ENCODE assay signal across 8 mouse cellular contexts in genomic region chr9:114400588-114400948, GRCm38 (mm10). TPM values are rescaled to one million over a fixed set of nuclear protein-coding genes. Genes with fewer than 3 reads are reported as not detected.
DNase-seq lines count a peak whose midpoint lies in the region; ATAC-seq lines count a peak whose summit lies in the region.

No protein-coding gene starts in this region.

- H3K9ac ChIP-seq in kidney, embryonic 14.5 days (ENCODE audit: low read depth, low read length): peak overlapping the region; percentile 91; the same call in 1 of the 2 replicates
- H3K9ac ChIP-seq in midbrain, embryonic 11.5 days (ENCODE audit: low read length): peak overlapping the region; percentile 84

- WGBS in kidney, embryonic 14.5 days: 15% methylated on average over 5 of the region's 5 CpGs
- 26% methylated on average over 5 of the region's 5 CpGs for WGBS in hindbrain, embryonic 10.5 days
- WGBS in midbrain, embryonic 11.5 days: 25% methylated on average over 5 of the region's 5 CpGs

- H3K36me3 ChIP-seq in kidney, embryonic 14.5 days (ENCODE audit: control insufficient read depth, insufficient read depth, low read length): peaks cover 11% of the 10 kb centered on the region
- peaks cover 21% of the 10 kb centered on the region for H3K36me3 ChIP-seq in hindbrain, embryonic 10.5 days
- peaks cover 10% of the 10 kb centered on the region; the same call in 1 of the 2 replicates for H3K36me3 ChIP-seq in midbrain, embryonic 11.5 days (ENCODE audit: control insufficient read depth, insufficient read depth, low read length)

- ATAC-seq in kidney, embryonic 14.5 days (ENCODE audit: low FRiP score, low TSS enrichment): peak; percentile 70
- ATAC-seq in midbrain, embryonic 11.5 days (ENCODE audit: low FRiP score): no peak
- ATAC-seq in inflammation-experienced regulatory T-cells, adult 6 months: no peak

- H3K9me3 ChIP-seq in kidney, embryonic 14.5 days (ENCODE audit: control insufficient read depth, low read length): peaks cover 4% of the 10 kb centered on the region; the same call in 1 of the 2 replicates
- H3K9me3 ChIP-seq in hindbrain, embryonic 10.5 days: peaks cover 13% of the 10 kb centered on the region
- no peaks in the 10 kb centered on the region for H3K9me3 ChIP-seq in midbrain, embryonic 11.5 days (ENCODE audit: control insufficient read depth, low read length)

- DNase-seq in kidney, postnatal 25 days: no peak
- peak; percentile 61 for DNase-seq in adipocyte (ENCODE audit: low spot score)
- DNase-seq in hindbrain, embryonic 10.5 days (ENCODE audit: low spot score): no peak
- no peak for DNase-seq in midbrain, embryonic 11.5 days (ENCODE audit: low spot score, missing footprints)
- DNase-seq in ovary, adult 18-20 months (ENCODE audit: low spot score): no peak
- DNase-seq in ovary, postnatal 10 days (ENCODE audit: low spot score): no peak

- H3K4me2 ChIP-seq in kidney, embryonic 14.5 days (replicated peaks; ENCODE audit: low read depth, low read length): peak overlapping the region; percentile 55
- H3K4me2 ChIP-seq in midbrain, embryonic 11.5 days: peak overlapping the region; percentile 78

- H3K27me3 ChIP-seq in kidney, embryonic 14.5 days (ENCODE audit: control insufficient read depth, insufficient read depth, low read length): no peaks in the 10 kb centered on the region
- H3K27me3 ChIP-seq in hindbrain, embryonic 10.5 days (ENCODE audit: insufficient read depth, poor library complexity, severe bottlenecking): no peaks in the 10 kb centered on the region
- no peaks in the 10 kb centered on the region for H3K27me3 ChIP-seq in midbrain, embryonic 11.5 days (ENCODE audit: control insufficient read depth, insufficient read depth, low read length)

- peak overlapping the region; percentile 85 for H3K4me3 ChIP-seq in kidney, embryonic 14.5 days (ENCODE audit: low read length)
- H3K4me3 ChIP-seq in hindbrain, embryonic 10.5 days: peak overlapping the region; percentile 88
- H3K4me3 ChIP-seq in midbrain, embryonic 11.5 days (ENCODE audit: low read depth, low read length): peak overlapping the region; percentile 83

- H3K27ac ChIP-seq in kidney, embryonic 14.5 days (ENCODE audit: low read depth, low read length): peak overlapping the region; percentile 91
- H3K27ac ChIP-seq in hindbrain, embryonic 10.5 days: peak overlapping the region; percentile 94
- peak overlapping the region; percentile 35; the same call in 1 of the 2 replicates for H3K27ac ChIP-seq in midbrain, embryonic 11.5 days (ENCODE audit: low read depth, low read length)

- no peaks in the 10 kb centered on the region for H3K4me1 ChIP-seq in kidney, embryonic 14.5 days (ENCODE audit: control insufficient read depth, insufficient read depth, low read length)
- H3K4me1 ChIP-seq in hindbrain, embryonic 10.5 days (replicated peaks): peaks cover 16% of the 10 kb centered on the region
- peaks cover 8% of the 10 kb centered on the region for H3K4me1 ChIP-seq in midbrain, embryonic 11.5 days (ENCODE audit: control insufficient read depth, insufficient read depth, low read length)

RNA-seq across cellular contexts. Expression of gene Glb1, which starts 0.3 kb away (rescaled TPM):
- 30.9 and 49.6 TPM in 2 replicates for polyA plus RNA-seq in kidney, embryonic 14.5 days (2014; fragmentation: Nextera tagmentation; extraction: Ambion mirVana)
- polyA plus RNA-seq in hindbrain, embryonic 10.5 days (2016; fragmentation: Nextera tagmentation; extraction: Ambion mirVana): 22.4 and 23.1 TPM in 2 replicates
- polyA plus RNA-seq in midbrain, embryonic 11.5 days (2014; fragmentation: Nextera tagmentation; extraction: Ambion mirVana): 20.9 and 25.6 TPM in 2 replicates
- 10 to 100 TPM; 30.2 to 38.0 (median 34.6) TPM for polyA plus RNA-seq in inflammation-experienced regulatory T-cells, adult 6 months (2017; shearing (Covaris generic))

RNA-seq across cellular contexts. Expression of gene Tmppe, which starts 0.3 kb away (rescaled TPM):
- polyA plus RNA-seq in kidney, embryonic 14.5 days (2014; fragmentation: Nextera tagmentation; extraction: Ambion mirVana): 3.7 and 4.1 TPM in 2 replicates
- polyA plus RNA-seq in hindbrain, embryonic 10.5 days (2016; fragmentation: Nextera tagmentation; extraction: Ambion mirVana): 9.9 and 12.3 TPM in 2 replicates
- 3.1 and 3.8 TPM in 2 replicates for polyA plus RNA-seq in midbrain, embryonic 11.5 days (2014; fragmentation: Nextera tagmentation; extraction: Ambion mirVana)
- polyA plus RNA-seq in inflammation-experienced regulatory T-cells, adult 6 months (2017; shearing (Covaris generic)): 10 to 100 TPM in 2 of 3 experiments, 1 to 10 TPM in 1; 9.9 to 14.3 (median 12.1) TPM

RNA-seq across cellular contexts. Expression of gene Crtap, which starts 10.1 kb away (rescaled TPM):
- polyA plus RNA-seq in kidney, embryonic 14.5 days (2014; fragmentation: Nextera tagmentation; extraction: Ambion mirVana): 113 and 125 TPM in 2 replicates
- polyA plus RNA-seq in hindbrain, embryonic 10.5 days (2016; fragmentation: Nextera tagmentation; extraction: Ambion mirVana): 42.3 and 52.1 TPM in 2 replicates
- 37.6 and 38.7 TPM in 2 replicates for polyA plus RNA-seq in midbrain, embryonic 11.5 days (2014; fragmentation: Nextera tagmentation; extraction: Ambion mirVana)
- 1 to 10 TPM; 2.5 to 3.9 (median 3.1) TPM for polyA plus RNA-seq in inflammation-experienced regulatory T-cells, adult 6 months (2017; shearing (Covaris generic))

Comparison
In these comparisons a context has a peak if more than half of its experiments do, and no peak if none do; other contexts are left out.
1. H3K27ac ChIP-seq: peak in every context shown above with its lines; median percentile 94 in hindbrain, embryonic 10.5 days; 91 in kidney, embryonic 14.5 days; 35 in midbrain, embryonic 11.5 days.